Mouse (Mus musculus) lung, postnatal 0 days (tissue): ENCODE measurements around the gene Fam168a. TPM values are rescaled to one million over a fixed set of nuclear protein-coding genes. Genes with fewer than 3 reads are reported as not detected.
A peak's percentile ranks its signal among the peaks of the same experiment; 100 is the strongest.

Source experiments
- ATAC-seq: fragments of 200-750 bp; cut with Nextera tagmentation; 2 replicates; pipeline ENCODE4 v1.8.0; 2017; ENCODE audit warnings: moderate library complexity
- DNase-seq: peaks from one replicate; pipeline ENCODE4 v3.0.0-alpha.2; 2016; ENCODE audit warnings: low spot score
- H3K27ac ChIP-seq: fragments of 300-500 bp; sonication (generic); 2 replicates; pipeline ENCODE4 v1.5.1; 2014; ENCODE audit warnings: antibody characterized with exemption, mild to moderate bottlenecking, low read length, mixed read lengths
- H3K27me3 ChIP-seq: fragments of 300-500 bp; sonication (generic); replicated peaks from 2 replicates; pipeline ENCODE4 v1.6.1; 2014; ENCODE audit warnings: low read length, mixed read lengths; ENCODE audit not compliant: insufficient read depth
- H3K36me3 ChIP-seq: fragments of 300-500 bp; sonication (generic); 2 replicates; pipeline ENCODE4 v1.6.1; 2014; ENCODE audit warnings: low read length, mixed read lengths; ENCODE audit not compliant: insufficient read depth
- H3K4me1 ChIP-seq: fragments of 300-500 bp; sonication (generic); 2 replicates; pipeline ENCODE4 v1.6.1; 2014; ENCODE audit warnings: antibody characterized with exemption, low read depth, low read length, mixed read lengths; ENCODE audit not compliant: insufficient read depth
- H3K4me2 ChIP-seq: fragments of 300-500 bp; sonication (generic); replicated peaks from 2 replicates; pipeline ENCODE4 v1.6.1; 2014; ENCODE audit warnings: low read depth, mild to moderate bottlenecking, low read length, moderate library complexity, mixed read lengths
- H3K4me3 ChIP-seq: fragments of 300-500 bp; sonication (generic); 2 replicates; pipeline ENCODE4 v1.5.1; 2014; ENCODE audit warnings: low read depth, low read length
- H3K9ac ChIP-seq: fragments of 300-500 bp; sonication (generic); replicated peaks from 2 replicates; pipeline ENCODE4 v1.6.1; 2014; ENCODE audit warnings: low read depth, mild to moderate bottlenecking
- H3K9me3 ChIP-seq: fragments of 300-500 bp; sonication (generic); 2 replicates; pipeline ENCODE4 v1.6.1; 2016; ENCODE audit warnings: low read length, mixed read lengths
- CTCF ChIP-seq: IDR thresholded peaks from 2 replicates; pipeline ENCODE4 v1.5.1; 2016; ENCODE audit warnings: antibody characterized with exemption, mild to moderate bottlenecking
- EP300 ChIP-seq: IDR thresholded peaks from 2 replicates; pipeline ENCODE4 v1.6.1; 2016; ENCODE audit warnings: antibody characterized with exemption, mild to moderate bottlenecking, control low read depth
- WGBS: fragments of 180-500 bp; shearing (Covaris S2); extraction: QIAGEN DNeasy Blood & Tissue Kit; methylation state at CpG from one replicate; pipeline ENCODE4 v1.1.7; 2014; 5-methylcytosine and 5-hydroxymethylcytosine counted together
- polyA plus RNA-seq: library from polyadenylated mRNA; unstranded; fragments of >200 nt; fragmentation: Nextera tagmentation; extraction: Ambion mirVana; gene quantifications from 2 replicates; pipeline ENCODE4 v1.2.1, GENCODE M21; 2015

Fam168a gene
- polyA plus RNA-seq, 1 experiment from 2014 or later = 28.2 TPM

DNA sequence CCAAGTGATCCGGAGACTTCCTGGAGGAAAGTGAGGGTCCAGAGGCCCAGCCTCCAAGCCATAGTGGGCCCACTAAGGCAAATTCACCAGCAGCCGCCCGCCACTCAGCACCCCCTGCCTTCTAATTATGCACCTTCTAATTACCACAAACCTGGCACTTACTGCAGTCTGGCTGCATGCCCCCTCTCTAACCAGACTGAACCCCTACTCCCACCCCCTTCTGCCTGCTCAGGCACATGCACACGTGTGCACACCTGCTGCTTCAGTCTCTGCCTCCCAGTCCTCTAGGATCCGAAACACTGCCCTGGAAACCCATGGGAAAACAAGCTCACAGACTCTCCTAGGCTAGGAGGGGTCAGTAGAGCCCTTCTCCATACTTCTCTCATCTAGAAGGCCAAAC is 148.4 kb downstream of the Fam168a start:
- H3K27ac ChIP-seq = no peak overlapping the region
- no peaks in the 10 kb centered on the region for H3K36me3 ChIP-seq
- no peak for ATAC-seq
- TF ChIP-seq CTCF (no peak), EP300 (no peak)
- H3K4me2 ChIP-seq = no peak overlapping the region
- H3K9ac ChIP-seq = no peak overlapping the region
- WGBS = 81% methylated on average over 5 of the region's 5 CpGs
- no peak overlapping the region for H3K4me3 ChIP-seq
- no peak for DNase-seq
- H3K4me1 ChIP-seq = 0 out of 2 replicates have a peak, but pooled peaks cover 7% of the 10 kb centered on the region
- H3K9me3 ChIP-seq = no peaks in the 10 kb centered on the region
- H3K27me3 ChIP-seq = no peaks in the 10 kb centered on the region

DNA sequence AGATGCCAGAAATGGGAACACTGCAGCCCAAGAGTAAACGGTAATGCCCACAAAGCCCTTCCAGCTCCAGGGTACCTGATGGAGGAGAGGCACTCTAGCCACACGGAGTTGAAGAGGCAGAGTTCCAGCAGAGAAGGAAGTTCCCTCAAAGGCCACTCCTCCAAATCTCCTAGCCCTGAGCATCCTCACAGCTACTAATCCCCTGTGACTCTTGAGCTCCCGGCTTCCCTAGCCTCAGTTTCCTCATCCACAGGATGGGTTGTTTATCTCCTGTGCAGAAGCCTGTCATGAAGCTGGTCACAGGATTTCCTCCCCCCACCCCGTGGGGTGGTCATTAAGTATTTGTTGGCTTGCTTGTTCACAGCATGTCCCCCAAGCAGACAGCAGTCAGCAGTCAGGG is 148.9 kb downstream of the Fam168a start:
- 0 out of 2 replicates have a peak, but pooled peaks cover 7% of the 10 kb centered on the region for H3K4me1 ChIP-seq

DNA sequence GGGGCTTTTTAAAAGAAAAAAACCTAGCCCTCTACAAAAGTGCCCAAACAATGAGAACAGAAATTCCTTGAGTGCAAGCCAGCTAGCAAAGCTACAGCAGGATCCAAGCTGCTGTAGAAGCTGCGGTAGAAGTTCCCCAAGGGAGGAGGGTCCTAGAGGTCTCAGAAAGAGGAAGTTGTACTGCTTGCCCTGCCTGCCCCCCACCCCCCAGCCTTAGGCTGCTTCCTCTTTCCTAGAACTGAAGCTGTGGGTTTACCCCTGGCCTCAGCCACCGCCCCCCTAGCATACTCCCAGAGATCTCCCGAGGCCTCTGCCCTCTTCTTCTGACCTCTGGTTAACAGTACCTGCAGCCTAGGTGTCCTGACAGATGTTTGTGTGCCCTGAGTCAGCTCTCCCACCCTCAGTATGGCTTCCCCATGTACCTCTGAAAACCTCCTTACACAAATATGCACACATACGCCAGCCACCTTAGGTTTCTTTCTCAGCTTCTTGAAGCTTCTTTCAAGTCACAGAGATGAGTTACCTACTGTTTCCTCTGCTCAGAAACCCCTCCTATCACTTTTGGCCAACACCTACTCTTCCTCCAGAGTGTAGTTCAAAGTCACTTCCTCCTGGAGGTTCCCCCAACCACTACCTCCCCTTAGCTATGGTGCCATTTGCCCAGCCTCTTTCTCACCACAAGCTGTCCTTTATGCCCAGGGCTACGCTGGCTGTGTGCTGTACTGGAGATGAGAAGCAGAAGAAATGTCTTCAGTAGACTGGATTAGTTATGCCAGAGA is 149.5 kb downstream of the Fam168a start:
- no peaks in the 10 kb centered on the region for H3K9me3 ChIP-seq
- H3K27ac ChIP-seq = peak overlapping the region; percentile 17; the same call in 1 of the 2 replicates
- no peak overlapping the region for H3K4me3 ChIP-seq
- 0 out of 2 replicates have a peak, but pooled peaks cover 7% of the 10 kb centered on the region for H3K4me1 ChIP-seq
- ATAC-seq = peak; percentile 53
- no peaks in the 10 kb centered on the region for H3K27me3 ChIP-seq
- no peak overlapping the region for H3K9ac ChIP-seq
- peak; percentile 58 for DNase-seq
- no peak overlapping the region for H3K4me2 ChIP-seq
- no peak for TF ChIP-seq CTCF
- TF ChIP-seq EP300 = no peak
- WGBS = 48% methylated on average over 5 of the region's 5 CpGs
- no peaks in the 10 kb centered on the region for H3K36me3 ChIP-seq

More for the DNA sequence above, 148.9 kb downstream of the Fam168a start:
- Histone ChIP-seq H3K4me3 (no peak overlapping the region), H3K9ac (no peak overlapping the region), H3K36me3 (no peaks in the 10 kb centered on the region), H3K4me2 (no peak overlapping the region), H3K27me3 (no peaks in the 10 kb centered on the region), H3K27ac (no peak overlapping the region), H3K9me3 (no peaks in the 10 kb centered on the region)
- ATAC-seq (no peak), DNase-seq (no peak)
- 35% methylated on average over 4 of the region's 4 CpGs for WGBS
- TF ChIP-seq CTCF (no peak), EP300 (no peak)

DNA sequence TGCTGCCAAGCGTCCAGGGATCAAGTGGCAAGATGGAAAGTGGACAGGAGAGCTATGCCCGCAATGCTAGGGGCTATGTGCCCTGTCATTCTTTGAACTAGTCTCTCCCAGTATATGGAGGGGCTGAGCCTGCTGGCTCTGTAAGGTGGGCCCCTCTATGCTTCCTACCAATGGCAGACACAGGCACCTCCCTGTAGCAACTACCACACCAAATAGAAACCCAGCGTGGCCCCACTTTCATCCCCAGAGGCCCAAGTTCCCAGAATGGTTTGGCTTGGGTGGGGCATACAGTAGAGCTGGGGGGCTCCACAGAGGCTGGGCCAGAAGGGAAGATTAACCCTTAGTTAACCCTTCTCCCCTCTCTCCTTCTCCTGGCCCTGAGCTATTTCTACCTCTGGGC is 154.0 kb downstream of the Fam168a start:
- DNase-seq (no peak), ATAC-seq (no peak)
- Histone ChIP-seq H3K9me3 (no peaks in the 10 kb centered on the region), H3K36me3 (no peaks in the 10 kb centered on the region), H3K4me3 (no peak overlapping the region), H3K4me1 (no peaks in the 10 kb centered on the region), H3K9ac (no peak overlapping the region), H3K27me3 (no peaks in the 10 kb centered on the region), H3K4me2 (no peak overlapping the region), H3K27ac (no peak overlapping the region)
- TF ChIP-seq CTCF (no peak), EP300 (no peak)
- WGBS = 76% methylated on average over 3 of the region's 3 CpGs

DNA sequence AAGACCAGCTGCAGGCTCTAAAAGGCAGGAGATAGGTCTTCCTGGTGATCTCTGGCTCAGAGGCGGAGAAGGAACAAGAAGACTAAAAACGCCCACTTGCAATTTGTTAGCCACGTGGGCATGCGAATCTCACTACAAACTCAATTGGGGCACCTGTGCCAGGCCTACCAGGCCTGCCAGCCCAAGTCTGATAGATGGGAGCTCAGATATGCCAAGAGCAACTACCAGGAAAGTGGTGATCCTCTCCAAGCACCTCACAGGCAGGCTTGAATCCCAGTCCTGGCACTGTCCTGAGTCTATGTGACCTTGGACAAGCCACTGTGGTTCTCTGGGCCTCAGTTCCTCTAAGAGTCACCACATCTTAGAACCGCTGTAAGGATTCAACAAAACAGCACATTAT is 154.8 kb downstream of the Fam168a start:
- no peak overlapping the region for H3K4me3 ChIP-seq
- 86% methylated on average over 5 of the region's 5 CpGs for WGBS
- TF ChIP-seq CTCF (no peak), EP300 (no peak)
- ATAC-seq (no peak), DNase-seq (no peak)
- no peak overlapping the region for H3K27ac ChIP-seq
- H3K36me3 ChIP-seq = no peaks in the 10 kb centered on the region
- H3K9ac ChIP-seq = no peak overlapping the region
- H3K4me1 ChIP-seq = no peaks in the 10 kb centered on the region
- H3K27me3 ChIP-seq = no peaks in the 10 kb centered on the region
- no peak overlapping the region for H3K4me2 ChIP-seq
- H3K9me3 ChIP-seq = no peaks in the 10 kb centered on the region

DNA sequence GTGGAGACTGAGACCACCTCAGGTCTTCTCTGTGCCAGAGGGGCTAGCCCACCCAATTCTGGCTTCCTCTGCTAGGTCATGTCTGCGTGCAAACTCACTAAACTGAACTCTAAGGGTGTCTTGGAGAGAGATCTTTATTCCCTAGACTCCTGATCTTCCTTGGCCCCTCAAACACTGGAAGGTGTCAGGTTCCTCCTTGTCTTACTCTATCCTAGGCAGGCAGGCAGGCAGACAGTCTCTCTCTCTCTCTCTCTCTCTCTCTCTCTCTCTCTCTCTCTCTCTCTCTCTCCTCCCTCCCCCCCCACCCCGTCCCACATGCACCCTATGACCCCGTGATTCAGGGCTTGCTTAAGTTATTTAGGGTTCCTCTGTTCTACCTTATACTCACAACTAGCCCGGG is 155.9 kb downstream of the Fam168a start:
- H3K9ac ChIP-seq = peak overlapping the region; percentile 52; the same call in 1 of the 2 replicates
- no peaks in the 10 kb centered on the region for H3K36me3 ChIP-seq
- no peak for DNase-seq
- H3K4me2 ChIP-seq = peak overlapping the region; percentile 99
- H3K9me3 ChIP-seq = no peaks in the 10 kb centered on the region
- H3K27ac ChIP-seq = no peak overlapping the region
- H3K4me1 ChIP-seq = no peaks in the 10 kb centered on the region
- H3K4me3 ChIP-seq = peak overlapping the region; percentile 64
- H3K27me3 ChIP-seq = no peaks in the 10 kb centered on the region
- WGBS = 6% methylated on average over 4 of the region's 4 CpGs
- ATAC-seq = no peak
- TF ChIP-seq EP300 = no peak
- TF ChIP-seq CTCF = no peak
